Mouse (Mus musculus): ENCODE data around the gene Ccnq.

Ccnq gene

GRCm38 (mm10) chr11:78750885-78751842 lies at the start of gene Ccnq:
TSS of gene Ccnq (minus strand) at chr11:78751729.
- peak; percentile 67 for DNase-seq (ENCODE audit: low spot score)

- no peak for DNase-seq (ENCODE audit: low spot score)
Observed at GRCm38 (mm10) chr11:78801094-78801493, 49.6 kb upstream of the Ccnq start.

GRCm38 (mm10) chr11:78796072-78796729 lies 44.7 kb upstream of the Ccnq start:
- DNase-seq (ENCODE audit: low spot score) = no peak

GRCm38 (mm10) chr11:78793116-78793515 lies 41.6 kb upstream of the Ccnq start:
- peak; percentile 36 for DNase-seq (ENCODE audit: low spot score)

- DNase-seq (ENCODE audit: low spot score) = no peak
Observed at GRCm38 (mm10) chr11:78792465-78792864, 40.9 kb upstream of the Ccnq start.

GRCm38 (mm10) chr11:78792055-78792454 lies 40.5 kb upstream of the Ccnq start:
- no peak for DNase-seq (ENCODE audit: low spot score)

GRCm38 (mm10) chr11:78791582-78791981 lies 40.1 kb upstream of the Ccnq start:
- no peak for DNase-seq (ENCODE audit: low spot score)

GRCm38 (mm10) chr11:78789370-78790060 lies 38.0 kb upstream of the Ccnq start:
- DNase-seq (ENCODE audit: low spot score) = no peak

- no peak for DNase-seq (ENCODE audit: low spot score)
Observed at GRCm38 (mm10) chr11:78786013-78786431, 34.5 kb upstream of the Ccnq start.

GRCm38 (mm10) chr11:78782791-78783347 lies 31.3 kb upstream of the Ccnq start:
- no peak for DNase-seq (ENCODE audit: low spot score)

- DNase-seq (ENCODE audit: low spot score) = no peak
Observed at GRCm38 (mm10) chr11:78782326-78782725, 30.8 kb upstream of the Ccnq start.

GRCm38 (mm10) chr11:78780571-78780970 lies 29.0 kb upstream of the Ccnq start:
- peak; percentile 35 for DNase-seq (ENCODE audit: low spot score)

GRCm38 (mm10) chr11:78780002-78780401 lies 28.5 kb upstream of the Ccnq start:
- peak; percentile 17 for DNase-seq (ENCODE audit: low spot score)

- DNase-seq (ENCODE audit: low spot score) = no peak
Observed at GRCm38 (mm10) chr11:78777851-78778680, 26.5 kb upstream of the Ccnq start.

GRCm38 (mm10) chr11:78771751-78772283 lies 20.3 kb upstream of the Ccnq start:
- DNase-seq (ENCODE audit: low spot score) = peak; percentile 71

- DNase-seq (ENCODE audit: low spot score) = no peak
Observed at GRCm38 (mm10) chr11:78770436-78770835, 18.9 kb upstream of the Ccnq start.

GRCm38 (mm10) chr11:78768778-78769177 lies 17.2 kb upstream of the Ccnq start:
- DNase-seq (ENCODE audit: low spot score) = no peak

- DNase-seq (ENCODE audit: low spot score) = peak; percentile 67
Observed at GRCm38 (mm10) chr11:78766069-78766830, 14.7 kb upstream of the Ccnq start.

- DNase-seq (ENCODE audit: low spot score) = no peak
Observed at GRCm38 (mm10) chr11:78764820-78765219, 13.3 kb upstream of the Ccnq start.

GRCm38 (mm10) chr11:78764304-78764703 lies 12.8 kb upstream of the Ccnq start:
- no peak for DNase-seq (ENCODE audit: low spot score)
